Mouse (Mus musculus) heart, adult 2 months (tissue): ENCODE measurements around the gene Pycr1. TPM values are rescaled to one million over a fixed set of nuclear protein-coding genes. Genes with fewer than 3 reads are reported as not detected.

Experiments used
- DNase-seq, 2 experiments: peaks; one replicate each; pipeline ENCODE4 v3.0.0; 2021
- H3K27ac ChIP-seq: fragments of 200-600 bp; 2 replicates; pipeline ENCODE4 v1.8.1; 2022
- H3K27me3 ChIP-seq: fragments of 200-500 bp; 2 replicates; pipeline ENCODE4 v1.6.1; 2012; ENCODE audit warnings: mild to moderate bottlenecking, low read length, inconsistent platforms, mixed read lengths; ENCODE audit not compliant: control insufficient read depth, insufficient read depth
- H3K36me3 ChIP-seq: fragments of 200-500 bp; 2 replicates; pipeline ENCODE4 v1.6.1; 2012; ENCODE audit warnings: low read length, inconsistent platforms; ENCODE audit not compliant: control insufficient read depth, insufficient read depth
- H3K4me1 ChIP-seq: fragments of 200-500 bp; 2 replicates; pipeline ENCODE4 v1.6.1; 2011; ENCODE audit warnings: low read length; ENCODE audit not compliant: control insufficient read depth, insufficient read depth
- H3K4me3 ChIP-seq: fragments of 200-600 bp; 2 replicates; pipeline ENCODE4 v1.8.1; 2022
- H3K79me2 ChIP-seq: fragments of 200-500 bp; replicated peaks from 2 replicates; pipeline ENCODE4 v1.6.1; 2012; ENCODE audit warnings: mild to moderate bottlenecking, inconsistent platforms, low read length, moderate library complexity, mixed read lengths; ENCODE audit not compliant: control insufficient read depth, insufficient read depth
- H3K9ac ChIP-seq: fragments of 200-500 bp; 2 replicates; pipeline ENCODE4 v1.6.1; 2012; ENCODE audit warnings: low read depth, mild to moderate bottlenecking, control low read depth, inconsistent platforms, low read length, mixed read lengths
- CTCF ChIP-seq: fragments of 200-600 bp; IDR thresholded peaks from 2 replicates; pipeline ENCODE4 v1.8.1; 2022; ENCODE audit warnings: antibody characterized with exemption, mild to moderate bottlenecking, moderate library complexity
- EP300 ChIP-seq: fragments of 200-500 bp; IDR thresholded peaks from 2 replicates; pipeline ENCODE4 v1.6.1; 2011; ENCODE audit warnings: low read depth, low read length, control low read depth; ENCODE audit not compliant: insufficient read depth
- POLR2A ChIP-seq: fragments of 200-500 bp; IDR thresholded peaks from 2 replicates; pipeline ENCODE4 v1.6.1; 2011; ENCODE audit warnings: mild to moderate bottlenecking, low read depth, low read length, control low read depth; ENCODE audit not compliant: insufficient read depth
- WGBS: fragments of 180-500 bp; shearing (Covaris S2); methylation state at CpG from one replicate; pipeline ENCODE4 v1.1.7; 2018; 5-methylcytosine and 5-hydroxymethylcytosine counted together
- intact Hi-C: fragments of 180-260 bp; cut with DNase I; formaldehyde crosslinking; loops from one replicate; pipeline ENCODE4 v1.15.1; 2025
- polyA plus RNA-seq: library from polyadenylated mRNA; depleted of rRNA; stranded (reverse); fragments of >200 nt; gene quantifications from 2 replicates; pipeline ENCODE4 v1.2.3, GENCODE M21; 2012
- total RNA-seq, 2 experiments: library from RNA; stranded (reverse); gene quantifications; 2 replicates each; pipeline ENCODE4 v1.2.3; 2021

Pycr1 gene
- total and polyA plus RNA-seq, 3 experiments, result 0.81 to 3.9 (median 1.2) TPM

DNA sequence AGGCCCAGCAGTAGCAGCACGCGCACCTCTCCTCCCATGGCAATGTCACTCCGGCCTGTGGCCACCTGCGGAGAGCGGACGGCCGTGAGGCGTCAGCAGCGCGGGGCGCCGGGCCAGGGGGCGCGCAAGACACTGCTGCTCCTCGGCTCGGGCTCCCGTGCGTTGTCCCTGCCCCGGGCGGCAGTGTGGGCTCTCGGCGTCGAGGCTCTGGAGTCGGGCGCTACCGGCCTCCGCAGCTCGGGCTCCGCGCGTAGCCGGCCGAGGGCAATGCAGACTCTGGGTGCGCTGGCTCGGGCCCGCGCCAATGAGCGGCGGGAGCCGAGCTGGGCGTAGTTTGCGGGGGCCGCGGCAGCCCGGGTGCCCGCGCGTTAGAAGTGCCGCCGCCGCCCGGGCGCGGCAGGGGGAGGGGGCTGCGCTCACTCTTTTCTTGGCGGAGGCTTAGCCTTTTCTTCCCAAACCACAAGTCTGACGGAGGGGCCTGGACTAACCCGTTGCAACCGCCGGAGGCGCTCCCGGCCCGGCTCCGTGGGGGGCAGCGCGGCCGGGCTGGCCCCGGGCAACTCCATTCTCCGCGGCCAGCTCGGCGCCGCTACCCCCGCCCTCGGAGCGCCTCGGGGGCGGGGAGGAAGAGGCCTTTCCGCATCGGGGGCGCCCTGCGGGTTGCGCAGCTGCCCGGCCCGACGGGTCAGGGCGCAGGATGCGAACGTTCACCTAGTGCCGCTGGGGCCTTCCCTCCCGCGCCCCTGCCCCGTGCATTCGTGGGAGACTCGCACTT lies 16.9 kb upstream of the Pycr1 start:
- Histone ChIP-seq H3K27ac (no peak overlapping the region), H3K4me1 (peaks cover 1% of the 10 kb centered on the region; the same call in 1 of the 2 replicates), H3K79me2 (no peaks in the 10 kb centered on the region), H3K36me3 (no peaks in the 10 kb centered on the region), H3K9ac (peak overlapping the region; percentile 33), H3K27me3 (peaks cover 23% of the 10 kb centered on the region), H3K4me3 (peak overlapping the region; percentile 42)
- DNase-seq, result peak; percentile 35 to 48
- no peak for TF ChIP-seq POLR2A
- peak; percentile 59 for TF ChIP-seq CTCF
- WGBS, result 2% methylated on average over 93 of the region's 95 CpGs
- intact Hi-C loops, result no loop called here

DNA sequence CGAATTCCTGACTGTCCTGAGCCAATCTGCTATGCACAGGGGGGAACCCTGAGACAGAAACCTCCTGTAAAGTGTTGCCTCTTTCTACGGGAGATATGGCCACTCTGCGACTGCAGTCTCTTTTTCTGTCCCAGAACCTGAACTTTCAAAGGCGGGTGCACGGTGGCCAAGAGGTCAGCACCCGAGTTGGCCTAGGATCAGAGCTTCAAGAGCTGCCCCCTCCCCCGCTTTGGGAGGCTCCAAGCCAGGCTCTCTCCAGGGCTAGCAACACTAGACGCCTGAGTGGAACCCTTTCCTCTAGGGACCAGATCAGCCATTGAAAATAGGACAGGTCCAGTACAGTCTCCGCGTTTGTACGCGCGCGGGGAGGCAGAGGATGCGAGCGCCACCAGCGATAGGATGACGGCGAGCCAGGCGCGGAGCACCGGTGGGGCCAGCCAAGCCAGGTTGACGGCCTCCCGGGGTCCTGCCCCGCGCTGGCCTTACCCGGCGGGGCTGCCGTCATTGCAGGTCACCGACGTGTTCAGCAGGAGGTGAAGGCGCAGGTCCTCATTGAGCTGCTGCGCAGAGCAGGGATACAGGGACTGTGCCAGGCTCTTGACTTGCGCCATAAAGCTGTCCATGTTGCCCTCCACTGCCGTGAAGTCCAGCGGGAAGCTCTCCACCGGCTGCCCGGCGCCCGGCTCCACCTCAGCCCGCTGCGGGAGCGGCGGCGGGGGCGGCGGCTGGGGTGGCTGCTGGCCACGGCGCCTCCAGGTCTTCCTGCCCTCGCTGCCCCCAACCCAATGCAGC lies 16.1 kb upstream of the Pycr1 start:
- Histone ChIP-seq H3K27me3 (peaks cover 23% of the 10 kb centered on the region), H3K4me1 (peaks cover 1% of the 10 kb centered on the region; the same call in 1 of the 2 replicates), H3K79me2 (no peaks in the 10 kb centered on the region), H3K9ac (peak overlapping the region; percentile 10; the same call in 1 of the 2 replicates), H3K4me3 (peak overlapping the region; percentile 42), H3K27ac (no peak overlapping the region), H3K36me3 (no peaks in the 10 kb centered on the region)
- WGBS, result 4% methylated on average over 49 of the region's 50 CpGs
- intact Hi-C loops, result loop anchor here (1.0 to 2.0 kb wide), 3 partner anchors 19 to 117 kb away; no protein-coding TSS in a partner anchor
- TF ChIP-seq EP300 (no peak), POLR2A (no peak), CTCF (no peak)
- DNase-seq, result peak in 1 of 2 experiments; percentile 35

DNA sequence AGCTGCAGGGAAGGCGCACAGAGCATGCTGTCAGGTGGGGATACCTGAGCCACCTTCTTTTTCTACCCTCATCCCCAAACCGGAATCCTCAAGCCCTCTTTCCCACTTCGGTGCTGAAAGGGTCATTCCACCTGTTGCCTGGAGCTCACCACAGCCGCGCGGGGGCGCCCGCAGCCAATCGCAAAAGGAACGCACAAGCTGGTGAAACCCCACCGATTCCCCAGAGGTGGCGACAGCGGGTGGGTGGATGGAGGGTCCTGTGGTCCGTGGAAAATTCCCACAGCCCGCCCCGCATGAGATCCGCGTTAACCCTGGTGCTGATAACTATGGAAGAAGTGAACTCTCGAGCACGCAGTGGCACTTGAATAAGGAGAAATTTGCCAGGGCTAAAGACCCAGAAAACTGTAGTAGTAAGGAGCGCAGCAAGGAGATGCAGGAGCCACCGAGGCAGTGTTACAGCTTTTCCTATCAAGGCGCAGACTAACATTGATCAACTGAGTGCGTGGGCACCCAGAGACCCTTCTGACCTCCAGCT lies 15.4 kb upstream of the Pycr1 start:
- Histone ChIP-seq H3K9ac (no peak overlapping the region), H3K27ac (no peak overlapping the region), H3K4me3 (no peak overlapping the region), H3K4me1 (peaks cover 1% of the 10 kb centered on the region; the same call in 1 of the 2 replicates), H3K79me2 (no peaks in the 10 kb centered on the region), H3K27me3 (peaks cover 23% of the 10 kb centered on the region), H3K36me3 (no peaks in the 10 kb centered on the region)
- DNase-seq, result peak; percentile 82 to 87
- WGBS, result 3% methylated on average over 24 of the region's 24 CpGs
- TF ChIP-seq POLR2A, result no peak
- TF ChIP-seq EP300, result peak; percentile 34; the same call in 1 of the 2 replicates
- TF ChIP-seq CTCF, result peak; percentile 93
- intact Hi-C loops, result loop anchor here (1.0 to 2.0 kb wide), 3 partner anchors 20 to 118 kb away; no protein-coding TSS in a partner anchor

DNA sequence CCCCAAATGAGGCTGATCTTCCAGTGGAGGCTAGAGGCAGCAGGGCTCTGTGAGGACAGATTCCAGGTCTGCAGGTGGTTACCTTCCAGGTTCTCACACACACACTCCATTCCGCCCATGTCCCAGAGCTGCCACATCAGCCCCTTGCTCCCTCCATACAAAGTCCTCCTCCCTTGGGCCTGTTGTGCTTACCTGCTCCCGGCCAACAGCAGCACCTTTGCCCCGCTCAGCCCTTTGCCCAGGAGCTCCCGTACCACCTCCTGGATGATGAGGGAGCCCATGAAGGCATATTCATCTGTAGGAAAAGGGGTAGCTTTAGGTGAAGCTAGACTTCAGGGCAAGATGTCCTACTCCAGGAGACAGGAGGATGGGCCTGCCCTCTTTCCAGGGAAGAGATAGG lies 13.7 kb upstream of the Pycr1 start:
- no peak overlapping the region for H3K4me3 ChIP-seq
- WGBS, result 80% methylated on average over 4 of the region's 4 CpGs
- peaks cover 1% of the 10 kb centered on the region; the same call in 1 of the 2 replicates for H3K4me1 ChIP-seq
- TF ChIP-seq CTCF (no peak), POLR2A (no peak), EP300 (no peak)
- peaks cover 21% of the 10 kb centered on the region for H3K27me3 ChIP-seq
- H3K27ac ChIP-seq, result no peak overlapping the region
- DNase-seq, result no peak
- no peaks in the 10 kb centered on the region for H3K79me2 ChIP-seq
- H3K9ac ChIP-seq, result no peak overlapping the region
- H3K36me3 ChIP-seq, result no peaks in the 10 kb centered on the region
- intact Hi-C loops, result no loop called here

DNA sequence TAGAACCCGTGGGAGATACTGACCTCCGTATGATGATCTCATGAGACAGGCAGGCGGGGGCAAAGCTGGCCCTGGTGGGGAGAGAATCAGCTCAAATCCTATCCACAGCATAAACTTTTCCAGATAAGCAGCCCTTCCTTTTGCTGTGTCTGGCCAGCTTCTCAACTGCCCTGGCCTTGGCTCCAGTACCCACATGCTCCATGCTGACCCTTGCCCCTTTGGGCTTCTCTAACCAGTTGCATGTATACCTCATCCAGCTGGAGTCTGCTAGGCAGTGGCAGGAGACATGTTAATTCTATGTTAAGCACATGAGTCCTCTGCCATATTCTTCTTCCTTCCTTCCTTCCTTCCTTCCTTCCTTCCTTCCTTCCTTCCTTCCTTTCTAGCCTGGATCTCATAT lies 11.2 kb upstream of the Pycr1 start:
- WGBS, result 60% methylated on average over 3 of the region's 3 CpGs

More for the DNA sequence above, 11.2 kb upstream of the Pycr1 start:
- no peak for DNase-seq
- H3K4me3 ChIP-seq, result no peak overlapping the region
- TF ChIP-seq POLR2A (no peak), CTCF (no peak), EP300 (no peak)
- no peak overlapping the region for H3K27ac ChIP-seq
- intact Hi-C loops, result no loop called here
- no peaks in the 10 kb centered on the region for H3K4me1 ChIP-seq
- H3K36me3 ChIP-seq, result no peaks in the 10 kb centered on the region
- H3K27me3 ChIP-seq, result peaks cover 3% of the 10 kb centered on the region
- H3K9ac ChIP-seq, result no peak overlapping the region
- no peaks in the 10 kb centered on the region for H3K79me2 ChIP-seq
